Mouse (Mus musculus): Measurements from ENCODE around the gene Trim50. TPM values are rescaled to one million over a fixed set of nuclear protein-coding genes. Genes with fewer than 3 reads are reported as not detected.

Trim50 gene
- polyA plus RNA-seq (2012; rRNA removed), result 0.08 TPM in 1 of 2 replicates, not detected in the other

GRCm38 (mm10) chr5:135352995-135353394 lies at the start of gene Trim50:
Trim50 (plus strand) TSS chr5:135353295.
- WGBS, result 59% methylated on average over 9 of the region's 9 CpGs
- TF ChIP-seq CTCF (IDR thresholded peaks at IDR 0.05; ENCODE audit: borderline replicate concordance, insufficient read depth, low read depth, low read length) (no peak), POLR2A (IDR thresholded peaks at IDR 0.05; ENCODE audit: borderline replicate concordance, insufficient read depth, low read length) (no peak)
- H3K27ac ChIP-seq (ENCODE audit: insufficient read depth, low read length), result no peak within 1 kb of the TSS
- no peak for DNase-seq
- H3K4me1 ChIP-seq (ENCODE audit: control insufficient read depth, insufficient read depth, low read length), result no peaks in the 10 kb centered on the region
- no peaks in the 10 kb centered on the region for H3K27me3 ChIP-seq (ENCODE audit: control insufficient read depth, insufficient read depth, low read length)
- H3K4me3 ChIP-seq (replicated peaks; ENCODE audit: insufficient read depth, low read depth, low read length), result no peak within 1 kb of the TSS

GRCm38 (mm10) chr5:135306321-135306965 lies 46.7 kb upstream of the Trim50 start:
- no peak for DNase-seq
- WGBS, result 33% methylated on average over 10 of the region's 10 CpGs
- no peak for TF ChIP-seq CTCF (IDR thresholded peaks at IDR 0.05; ENCODE audit: borderline replicate concordance, insufficient read depth, low read depth, low read length)
- no peak for TF ChIP-seq POLR2A (IDR thresholded peaks at IDR 0.05; ENCODE audit: borderline replicate concordance, insufficient read depth, low read length)
- H3K4me3 ChIP-seq (replicated peaks; ENCODE audit: insufficient read depth, low read depth, low read length), result no peak overlapping the region
- no peak overlapping the region for H3K27ac ChIP-seq (ENCODE audit: insufficient read depth, low read length)
- H3K4me1 ChIP-seq (ENCODE audit: control insufficient read depth, insufficient read depth, low read length), result no peaks in the 10 kb centered on the region
- no peaks in the 10 kb centered on the region for H3K27me3 ChIP-seq (ENCODE audit: control insufficient read depth, insufficient read depth, low read length)

GRCm38 (mm10) chr5:135316177-135316576 lies 36.9 kb upstream of the Trim50 start:
- Histone ChIP-seq H3K27me3 (ENCODE audit: control insufficient read depth, insufficient read depth, low read length) (no peaks in the 10 kb centered on the region), H3K4me1 (ENCODE audit: control insufficient read depth, insufficient read depth, low read length) (no peaks in the 10 kb centered on the region), H3K4me3 (replicated peaks; ENCODE audit: insufficient read depth, low read depth, low read length) (no peak overlapping the region), H3K27ac (ENCODE audit: insufficient read depth, low read length) (no peak overlapping the region)
- TF ChIP-seq CTCF (IDR thresholded peaks at IDR 0.05; ENCODE audit: borderline replicate concordance, insufficient read depth, low read depth, low read length) (no peak), POLR2A (IDR thresholded peaks at IDR 0.05; ENCODE audit: borderline replicate concordance, insufficient read depth, low read length) (no peak)
- no peak for DNase-seq
- WGBS, result 85% methylated on average over 3 of the region's 3 CpGs

- Histone ChIP-seq H3K4me3 (replicated peaks; ENCODE audit: insufficient read depth, low read depth, low read length) (no peak overlapping the region), H3K4me1 (ENCODE audit: control insufficient read depth, insufficient read depth, low read length) (no peaks in the 10 kb centered on the region), H3K27ac (ENCODE audit: insufficient read depth, low read length) (no peak overlapping the region), H3K27me3 (ENCODE audit: control insufficient read depth, insufficient read depth, low read length) (no peaks in the 10 kb centered on the region)
- TF ChIP-seq POLR2A (IDR thresholded peaks at IDR 0.05; ENCODE audit: borderline replicate concordance, insufficient read depth, low read length) (no peak), CTCF (IDR thresholded peaks at IDR 0.05; ENCODE audit: borderline replicate concordance, insufficient read depth, low read depth, low read length) (no peak)
- 48% methylated on average over 2 of the region's 2 CpGs for WGBS
- no peak for DNase-seq
Measured at GRCm38 (mm10) chr5:135319856-135320255, 33.2 kb upstream of the Trim50 start.

GRCm38 (mm10) chr5:135322197-135322596 lies 30.9 kb upstream of the Trim50 start:
- TF ChIP-seq POLR2A (IDR thresholded peaks at IDR 0.05; ENCODE audit: borderline replicate concordance, insufficient read depth, low read length) (no peak), CTCF (IDR thresholded peaks at IDR 0.05; ENCODE audit: borderline replicate concordance, insufficient read depth, low read depth, low read length) (no peak)
- Histone ChIP-seq H3K27me3 (ENCODE audit: control insufficient read depth, insufficient read depth, low read length) (no peaks in the 10 kb centered on the region), H3K4me1 (ENCODE audit: control insufficient read depth, insufficient read depth, low read length) (no peaks in the 10 kb centered on the region), H3K4me3 (replicated peaks; ENCODE audit: insufficient read depth, low read depth, low read length) (no peak overlapping the region), H3K27ac (ENCODE audit: insufficient read depth, low read length) (no peak overlapping the region)
- 90% methylated on average over 1 of the region's 1 CpGs for WGBS
- no peak for DNase-seq

GRCm38 (mm10) chr5:135326121-135326659 lies 26.9 kb upstream of the Trim50 start:
- DNase-seq, result no peak
- Histone ChIP-seq H3K27me3 (ENCODE audit: control insufficient read depth, insufficient read depth, low read length) (no peaks in the 10 kb centered on the region), H3K4me1 (ENCODE audit: control insufficient read depth, insufficient read depth, low read length) (no peaks in the 10 kb centered on the region), H3K27ac (ENCODE audit: insufficient read depth, low read length) (no peak overlapping the region), H3K4me3 (replicated peaks; ENCODE audit: insufficient read depth, low read depth, low read length) (no peak overlapping the region)
- TF ChIP-seq CTCF (IDR thresholded peaks at IDR 0.05; ENCODE audit: borderline replicate concordance, insufficient read depth, low read depth, low read length), result no peak
- no peak for TF ChIP-seq POLR2A (IDR thresholded peaks at IDR 0.05; ENCODE audit: borderline replicate concordance, insufficient read depth, low read length)
- WGBS, result 15% methylated on average over 3 of the region's 3 CpGs

- Histone ChIP-seq H3K27ac (ENCODE audit: insufficient read depth, low read length) (no peak overlapping the region), H3K4me3 (replicated peaks; ENCODE audit: insufficient read depth, low read depth, low read length) (no peak overlapping the region), H3K4me1 (ENCODE audit: control insufficient read depth, insufficient read depth, low read length) (no peaks in the 10 kb centered on the region), H3K27me3 (ENCODE audit: control insufficient read depth, insufficient read depth, low read length) (no peaks in the 10 kb centered on the region)
- no peak for DNase-seq
- TF ChIP-seq CTCF (IDR thresholded peaks at IDR 0.05; ENCODE audit: borderline replicate concordance, insufficient read depth, low read depth, low read length), result no peak
- no peak for TF ChIP-seq POLR2A (IDR thresholded peaks at IDR 0.05; ENCODE audit: borderline replicate concordance, insufficient read depth, low read length)
- WGBS, result 83% methylated on average over 4 of the region's 4 CpGs
Measured at GRCm38 (mm10) chr5:135329471-135329870, 23.6 kb upstream of the Trim50 start.

GRCm38 (mm10) chr5:135330201-135330600 lies 22.9 kb upstream of the Trim50 start:
- Histone ChIP-seq H3K27ac (ENCODE audit: insufficient read depth, low read length) (no peak overlapping the region), H3K27me3 (ENCODE audit: control insufficient read depth, insufficient read depth, low read length) (no peaks in the 10 kb centered on the region), H3K4me1 (ENCODE audit: control insufficient read depth, insufficient read depth, low read length) (no peaks in the 10 kb centered on the region), H3K4me3 (replicated peaks; ENCODE audit: insufficient read depth, low read depth, low read length) (no peak overlapping the region)
- DNase-seq, result no peak
- TF ChIP-seq POLR2A (IDR thresholded peaks at IDR 0.05; ENCODE audit: borderline replicate concordance, insufficient read depth, low read length) (no peak), CTCF (IDR thresholded peaks at IDR 0.05; ENCODE audit: borderline replicate concordance, insufficient read depth, low read depth, low read length) (no peak)
- 81% methylated on average over 5 of the region's 5 CpGs for WGBS

Data from cerebellum, adult 2 months (tissue).